Mouse (Mus musculus): ENCODE measurements around the gene Adamtsl1. TPM values are rescaled to one million over a fixed set of nuclear protein-coding genes. Genes with fewer than 3 reads are reported as not detected.

The Adamtsl1 gene
- 9.3 and 13.2 TPM in 2 replicates for polyA plus RNA-seq (2014; fragmentation: Nextera tagmentation; extraction: Ambion mirVana)

DNA sequence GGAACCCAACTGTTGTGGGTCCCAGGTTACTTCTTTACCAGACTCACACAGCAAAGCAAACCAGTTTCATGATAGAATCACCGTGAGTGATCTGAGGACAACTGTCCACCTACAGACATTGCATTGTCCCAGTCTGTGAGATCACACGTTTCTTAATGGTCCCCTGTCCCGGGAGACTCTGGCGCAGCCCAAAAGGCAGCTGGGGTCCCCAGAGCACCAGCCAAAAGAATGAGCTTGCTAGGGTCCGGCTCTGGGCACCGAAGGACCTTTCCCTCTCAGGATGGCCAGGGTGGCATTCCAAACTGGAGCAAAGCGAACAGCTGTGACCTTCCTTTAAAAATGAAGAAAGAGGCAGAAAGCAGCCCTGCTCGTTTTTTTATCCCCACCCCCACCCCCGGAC, at the start of gene Adamtsl1:
Gene Adamtsl1, plus strand, starts transcription at position 381 of the 400 bp plus-strand sequence.
- Histone ChIP-seq H3K9me3 (replicated peaks; ENCODE audit: control insufficient read depth, low read length) (no peaks in the 10 kb centered on the region), H3K4me1 (ENCODE audit: control insufficient read depth, insufficient read depth, low read length) (0 out of 2 replicates have a peak, but pooled peaks cover 4% of the 10 kb centered on the region), H3K4me3 (ENCODE audit: low read depth, low read length) (peak within 1 kb of the TSS; percentile 51), H3K27ac (ENCODE audit: low read depth, low read length) (no peak within 1 kb of the TSS), H3K4me2 (peak within 1 kb of the TSS; percentile 99), H3K36me3 (ENCODE audit: control insufficient read depth, insufficient read depth, low read length) (no peaks in the 10 kb centered on the region), H3K27me3 (ENCODE audit: control insufficient read depth, insufficient read depth, low read length) (peaks cover 8% of the 10 kb centered on the region), H3K9ac (ENCODE audit: low read depth, low read length) (peak within 1 kb of the TSS; percentile 59)
- 4% methylated on average over 9 of the region's 9 CpGs for WGBS (ENCODE audit: insufficient replicate concordance)
- no peak for ATAC-seq (replicated peaks; ENCODE audit: insufficient number of reproducible peaks, low FRiP score, low TSS enrichment)

DNA sequence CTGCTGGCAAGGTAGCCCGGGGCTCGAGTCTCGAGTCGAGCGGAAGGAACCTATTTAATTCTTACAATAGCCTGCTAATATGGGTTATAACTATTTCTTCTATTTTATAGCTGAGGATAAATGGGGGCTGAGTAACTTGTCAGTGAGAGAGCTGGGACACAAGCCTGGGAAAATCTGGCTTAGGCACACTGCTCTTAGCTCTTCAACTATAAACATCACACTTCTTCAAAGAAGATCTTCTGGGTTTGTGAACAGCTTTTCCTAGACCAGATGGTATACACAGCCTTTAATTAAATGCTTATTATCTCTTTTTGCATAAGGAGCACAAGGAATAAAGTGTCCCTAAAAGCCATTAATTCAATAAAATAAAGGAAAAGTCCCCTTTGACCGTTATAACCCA, 30.4 kb upstream of the Adamtsl1 start:
- no peaks in the 10 kb centered on the region for H3K27me3 ChIP-seq (ENCODE audit: control insufficient read depth, insufficient read depth, low read length)
- no peaks in the 10 kb centered on the region for H3K36me3 ChIP-seq (ENCODE audit: control insufficient read depth, insufficient read depth, low read length)
- ATAC-seq (replicated peaks; ENCODE audit: insufficient number of reproducible peaks, low FRiP score, low TSS enrichment), result no peak
- no peaks in the 10 kb centered on the region for H3K9me3 ChIP-seq (replicated peaks; ENCODE audit: control insufficient read depth, low read length)
- no peak overlapping the region for H3K27ac ChIP-seq (ENCODE audit: low read depth, low read length)
- WGBS (ENCODE audit: insufficient replicate concordance), result 93% methylated on average over 6 of the region's 6 CpGs
- no peak overlapping the region for H3K9ac ChIP-seq (ENCODE audit: low read depth, low read length)
- H3K4me2 ChIP-seq, result no peak overlapping the region
- no peaks in the 10 kb centered on the region for H3K4me1 ChIP-seq (ENCODE audit: control insufficient read depth, insufficient read depth, low read length)
- no peak overlapping the region for H3K4me3 ChIP-seq (ENCODE audit: low read depth, low read length)

DNA sequence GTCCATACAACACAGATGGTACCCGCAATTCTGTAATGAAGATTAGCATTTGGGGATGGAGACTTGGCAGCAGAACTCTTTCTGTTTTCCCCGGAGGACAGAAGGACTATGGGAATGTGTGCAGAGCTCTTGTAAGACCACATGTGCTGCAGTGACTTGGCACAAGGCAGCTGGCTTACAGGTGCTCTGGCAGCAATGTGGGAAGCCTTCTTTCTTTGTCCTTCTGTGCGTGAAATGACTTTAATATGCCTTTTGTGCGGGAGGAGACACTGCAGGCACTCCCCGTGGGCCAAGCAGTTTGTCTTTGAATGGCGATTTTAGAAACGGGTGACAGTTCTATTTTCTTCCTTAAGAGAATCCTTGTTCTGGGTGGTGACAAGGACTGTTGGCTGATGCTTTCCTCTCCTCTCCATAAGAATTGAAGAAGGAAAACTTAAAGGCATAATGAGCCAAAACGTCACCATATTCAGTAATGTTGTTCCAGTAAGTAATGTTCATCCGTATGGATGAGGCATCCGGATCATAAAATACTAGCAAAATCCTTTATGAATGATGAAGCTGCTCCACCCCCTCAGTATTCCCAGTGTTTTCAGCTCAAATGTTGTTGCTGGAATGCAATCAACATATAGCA, 27.5 kb upstream of the Adamtsl1 start:
- Histone ChIP-seq H3K4me1 (ENCODE audit: control insufficient read depth, insufficient read depth, low read length) (no peaks in the 10 kb centered on the region), H3K36me3 (ENCODE audit: control insufficient read depth, insufficient read depth, low read length) (no peaks in the 10 kb centered on the region), H3K9me3 (replicated peaks; ENCODE audit: control insufficient read depth, low read length) (no peaks in the 10 kb centered on the region), H3K27ac (ENCODE audit: low read depth, low read length) (no peak overlapping the region), H3K4me3 (ENCODE audit: low read depth, low read length) (no peak overlapping the region), H3K9ac (ENCODE audit: low read depth, low read length) (no peak overlapping the region), H3K27me3 (ENCODE audit: control insufficient read depth, insufficient read depth, low read length) (no peaks in the 10 kb centered on the region), H3K4me2 (no peak overlapping the region)
- no peak for ATAC-seq (replicated peaks; ENCODE audit: insufficient number of reproducible peaks, low FRiP score, low TSS enrichment)
- WGBS (ENCODE audit: insufficient replicate concordance), result 81% methylated on average over 10 of the region's 10 CpGs

GRCm38 (mm10) chr4:85505718-85506117, 8.3 kb upstream of the Adamtsl1 start:
- Histone ChIP-seq H3K4me2 (no peak overlapping the region), H3K36me3 (ENCODE audit: control insufficient read depth, insufficient read depth, low read length) (no peaks in the 10 kb centered on the region), H3K9me3 (replicated peaks; ENCODE audit: control insufficient read depth, low read length) (no peaks in the 10 kb centered on the region), H3K9ac (ENCODE audit: low read depth, low read length) (no peak overlapping the region), H3K27ac (ENCODE audit: low read depth, low read length) (no peak overlapping the region), H3K4me3 (ENCODE audit: low read depth, low read length) (no peak overlapping the region), H3K4me1 (ENCODE audit: control insufficient read depth, insufficient read depth, low read length) (no peaks in the 10 kb centered on the region), H3K27me3 (ENCODE audit: control insufficient read depth, insufficient read depth, low read length) (no peaks in the 10 kb centered on the region)
- ATAC-seq (replicated peaks; ENCODE audit: insufficient number of reproducible peaks, low FRiP score, low TSS enrichment), result no peak
- WGBS (ENCODE audit: insufficient replicate concordance), result 58% methylated on average over 3 of the region's 3 CpGs

DNA sequence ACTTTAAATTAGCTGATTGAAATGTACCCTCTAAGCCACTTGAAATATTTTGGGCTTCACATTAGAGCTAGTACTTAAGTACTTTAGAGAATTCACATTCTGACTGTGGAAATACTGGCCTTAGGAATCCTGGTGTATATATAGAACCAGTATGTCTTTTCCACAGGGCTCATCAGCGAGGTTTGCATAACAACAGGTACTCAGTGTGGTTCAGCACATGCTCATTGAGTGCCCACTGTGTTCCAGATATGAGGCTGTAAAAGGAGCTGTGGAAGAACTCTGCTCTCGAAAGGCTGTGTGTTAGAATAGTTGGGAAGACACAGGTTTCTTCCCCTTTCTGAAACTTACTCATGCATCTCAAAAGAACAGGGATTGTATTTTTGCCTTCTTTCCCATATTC, 7.0 kb upstream of the Adamtsl1 start:
- H3K9me3 ChIP-seq (replicated peaks; ENCODE audit: control insufficient read depth, low read length), result no peaks in the 10 kb centered on the region
- no peaks in the 10 kb centered on the region for H3K36me3 ChIP-seq (ENCODE audit: control insufficient read depth, insufficient read depth, low read length)
- H3K4me1 ChIP-seq (ENCODE audit: control insufficient read depth, insufficient read depth, low read length), result no peaks in the 10 kb centered on the region
- H3K4me3 ChIP-seq (ENCODE audit: low read depth, low read length), result no peak overlapping the region
- H3K9ac ChIP-seq (ENCODE audit: low read depth, low read length), result no peak overlapping the region
- H3K4me2 ChIP-seq, result no peak overlapping the region
- no peaks in the 10 kb centered on the region for H3K27me3 ChIP-seq (ENCODE audit: control insufficient read depth, insufficient read depth, low read length)
- 58% methylated on average over 2 of the region's 2 CpGs for WGBS (ENCODE audit: insufficient replicate concordance)
- no peak for ATAC-seq (replicated peaks; ENCODE audit: insufficient number of reproducible peaks, low FRiP score, low TSS enrichment)
- no peak overlapping the region for H3K27ac ChIP-seq (ENCODE audit: low read depth, low read length)

- H3K27me3 ChIP-seq (ENCODE audit: control insufficient read depth, insufficient read depth, low read length), result no peaks in the 10 kb centered on the region
- no peaks in the 10 kb centered on the region for H3K36me3 ChIP-seq (ENCODE audit: control insufficient read depth, insufficient read depth, low read length)
- 55% methylated on average over 5 of the region's 5 CpGs for WGBS (ENCODE audit: insufficient replicate concordance)
- no peak overlapping the region for H3K9ac ChIP-seq (ENCODE audit: low read depth, low read length)
- H3K4me2 ChIP-seq, result no peak overlapping the region
- no peak for ATAC-seq (replicated peaks; ENCODE audit: insufficient number of reproducible peaks, low FRiP score, low TSS enrichment)
- no peak overlapping the region for H3K27ac ChIP-seq (ENCODE audit: low read depth, low read length)
- H3K4me1 ChIP-seq (ENCODE audit: control insufficient read depth, insufficient read depth, low read length), result no peaks in the 10 kb centered on the region
- H3K4me3 ChIP-seq (ENCODE audit: low read depth, low read length), result no peak overlapping the region
- no peaks in the 10 kb centered on the region for H3K9me3 ChIP-seq (replicated peaks; ENCODE audit: control insufficient read depth, low read length)
Measured at GRCm38 (mm10) chr4:85507491-85507890, 6.5 kb upstream of the Adamtsl1 start.

GRCm38 (mm10) chr4:85513288-85513687, 684 bp upstream of the Adamtsl1 start:
- Histone ChIP-seq H3K4me1 (ENCODE audit: control insufficient read depth, insufficient read depth, low read length) (0 out of 2 replicates have a peak, but pooled peaks cover 4% of the 10 kb centered on the region), H3K27ac (ENCODE audit: low read depth, low read length) (no peak overlapping the region), H3K4me2 (peak overlapping the region; percentile 99), H3K9ac (ENCODE audit: low read depth, low read length) (no peak overlapping the region), H3K9me3 (replicated peaks; ENCODE audit: control insufficient read depth, low read length) (no peaks in the 10 kb centered on the region), H3K4me3 (ENCODE audit: low read depth, low read length) (no peak overlapping the region), H3K27me3 (ENCODE audit: control insufficient read depth, insufficient read depth, low read length) (peaks cover 8% of the 10 kb centered on the region), H3K36me3 (ENCODE audit: control insufficient read depth, insufficient read depth, low read length) (no peaks in the 10 kb centered on the region)
- WGBS (ENCODE audit: insufficient replicate concordance), result 32% methylated on average over 7 of the region's 7 CpGs
- ATAC-seq (replicated peaks; ENCODE audit: insufficient number of reproducible peaks, low FRiP score, low TSS enrichment), result no peak

GRCm38 (mm10) chr4:85514205-85514681, 271 bp downstream of the Adamtsl1 start:
- Histone ChIP-seq H3K9ac (ENCODE audit: low read depth, low read length) (peak overlapping the region; percentile 59), H3K36me3 (ENCODE audit: control insufficient read depth, insufficient read depth, low read length) (no peaks in the 10 kb centered on the region), H3K27ac (ENCODE audit: low read depth, low read length) (no peak overlapping the region), H3K27me3 (ENCODE audit: control insufficient read depth, insufficient read depth, low read length) (peaks cover 8% of the 10 kb centered on the region), H3K4me1 (ENCODE audit: control insufficient read depth, insufficient read depth, low read length) (0 out of 2 replicates have a peak, but pooled peaks cover 4% of the 10 kb centered on the region), H3K4me2 (peak overlapping the region; percentile 99), H3K4me3 (ENCODE audit: low read depth, low read length) (peak overlapping the region; percentile 51), H3K9me3 (replicated peaks; ENCODE audit: control insufficient read depth, low read length) (no peaks in the 10 kb centered on the region)
- peak; percentile 68; the same call in 1 of the 2 replicates for ATAC-seq (replicated peaks; ENCODE audit: insufficient number of reproducible peaks, low FRiP score, low TSS enrichment)
- WGBS (ENCODE audit: insufficient replicate concordance), result under 1% methylated on average over 29 of the region's 33 CpGs

Data from heart, embryonic 11.5 days (tissue).